Mouse (Mus musculus) testis, adult 2 months (tissue): ENCODE measurements around the gene Rcl1. TPM values are rescaled to one million over a fixed set of nuclear protein-coding genes. Genes with fewer than 3 reads are reported as not detected.

ENCODE experiments used
- H3K27ac ChIP-seq: fragments of 200-500 bp; 2 replicates; pipeline ENCODE4 v1.5.1; 2012; ENCODE audit warnings: low read depth, low read length; ENCODE audit not compliant: control insufficient read depth, insufficient read depth
- H3K27me3 ChIP-seq: fragments of 200-500 bp; 2 replicates; pipeline ENCODE4 v1.6.1; 2012; ENCODE audit warnings: mild to moderate bottlenecking, low read length, moderate library complexity; ENCODE audit not compliant: control insufficient read depth, insufficient read depth
- H3K36me3 ChIP-seq: fragments of 200-500 bp; 2 replicates; pipeline ENCODE4 v1.6.1; 2012; ENCODE audit warnings: mild to moderate bottlenecking, low read length; ENCODE audit not compliant: control insufficient read depth, insufficient read depth
- H3K4me1 ChIP-seq: fragments of 200-500 bp; 2 replicates; pipeline ENCODE4 v1.6.1; 2012; ENCODE audit warnings: low read length; ENCODE audit not compliant: control insufficient read depth, insufficient read depth
- H3K4me3 ChIP-seq: fragments of 200-500 bp; 2 replicates; pipeline ENCODE4 v1.5.1; 2012; ENCODE audit warnings: low read depth, mild to moderate bottlenecking, low read length, moderate library complexity, mixed read lengths; ENCODE audit not compliant: control insufficient read depth
- CTCF ChIP-seq: fragments of 200-500 bp; IDR thresholded peaks from 2 replicates; pipeline ENCODE4 v1.5.1; 2012; ENCODE audit warnings: low read depth, mild to moderate bottlenecking, inconsistent platforms, low read length, moderate library complexity; ENCODE audit not compliant: control insufficient read depth, insufficient read depth, insufficient replicate concordance
- POLR2A ChIP-seq: fragments of 200-500 bp; IDR thresholded peaks from 2 replicates; pipeline ENCODE4 v1.6.1; 2012; ENCODE audit warnings: low read depth, mild to moderate bottlenecking, inconsistent platforms, low read length, moderate library complexity; ENCODE audit not compliant: control insufficient read depth
- polyA plus RNA-seq: library from polyadenylated mRNA; depleted of rRNA; stranded (reverse); fragments of >200 nt; gene quantifications from 2 replicates; pipeline ENCODE4 v1.2.3, GENCODE M21; 2012

Gene Rcl1
- polyA plus RNA-seq, 1 experiment = 5.8 TPM

DNA sequence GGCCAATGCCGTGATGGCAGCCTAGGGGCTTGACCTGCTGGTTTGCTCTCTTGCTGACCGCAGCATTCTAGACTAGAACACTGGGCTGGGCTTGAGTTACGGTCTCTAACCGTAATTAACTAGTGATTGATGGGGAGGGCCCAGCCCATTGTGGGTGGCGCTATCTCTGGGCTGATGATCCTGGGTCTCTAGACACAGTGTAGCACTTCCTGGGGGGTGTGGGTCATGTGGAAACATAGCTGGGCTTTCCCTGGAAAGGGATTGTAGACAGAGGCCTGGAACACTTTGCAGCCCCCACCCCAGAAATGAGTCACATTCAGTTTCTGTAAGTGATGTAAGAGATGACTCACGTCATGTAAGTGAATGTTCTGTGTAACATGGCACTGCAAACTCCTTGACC lies 48.9 kb downstream of the Rcl1 start:
- H3K27ac ChIP-seq = no peak overlapping the region
- H3K36me3 ChIP-seq = no peaks in the 10 kb centered on the region
- H3K4me3 ChIP-seq = no peak overlapping the region
- H3K4me1 ChIP-seq = peaks cover 8% of the 10 kb centered on the region
- no peaks in the 10 kb centered on the region for H3K27me3 ChIP-seq
- TF ChIP-seq POLR2A (no peak), CTCF (no peak)

DNA sequence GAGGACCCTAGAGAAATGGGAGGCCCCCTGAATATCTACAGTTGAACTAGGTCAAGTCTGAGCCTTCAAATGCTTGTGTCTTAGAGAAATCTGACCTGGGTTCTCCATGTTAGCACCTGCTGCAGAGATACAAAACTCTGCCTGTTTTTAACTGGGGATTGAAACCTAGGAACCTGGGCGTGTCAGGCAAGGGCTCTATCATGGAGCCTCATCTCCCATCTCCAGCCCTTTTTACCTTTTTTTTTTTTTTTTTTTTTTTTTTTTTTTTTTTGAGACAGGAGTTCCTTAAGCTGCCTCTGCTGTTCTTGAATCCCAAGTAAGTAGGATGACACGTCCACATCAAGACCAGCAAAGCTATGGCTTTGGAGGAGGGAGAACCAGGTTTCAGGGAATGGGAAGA lies 50.3 kb downstream of the Rcl1 start:
- Histone ChIP-seq H3K27me3 (no peaks in the 10 kb centered on the region), H3K27ac (no peak overlapping the region), H3K36me3 (no peaks in the 10 kb centered on the region), H3K4me3 (no peak overlapping the region), H3K4me1 (peaks cover 8% of the 10 kb centered on the region)
- TF ChIP-seq CTCF = no peak
- no peak for TF ChIP-seq POLR2A

DNA sequence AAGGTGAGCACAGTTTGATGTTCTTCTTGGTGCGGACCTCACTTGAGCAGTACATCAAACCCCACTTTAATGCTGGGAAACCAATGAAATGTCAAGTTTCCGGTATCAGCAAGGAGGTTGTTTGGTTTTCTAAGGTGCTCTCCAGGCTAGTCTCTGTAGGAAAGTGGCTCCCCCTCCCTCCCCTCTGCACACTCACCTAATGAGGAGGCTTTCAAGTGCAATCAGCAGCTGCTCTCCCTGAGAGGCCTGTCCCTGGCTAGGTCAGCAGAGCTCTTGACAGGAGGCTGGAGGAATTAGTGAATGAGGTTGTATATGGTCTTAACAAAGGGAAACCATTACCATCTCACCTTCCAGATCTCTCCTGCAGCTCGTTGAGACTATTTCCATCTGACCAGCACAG lies 54.4 kb downstream of the Rcl1 start:
- Histone ChIP-seq H3K4me1 (no peaks in the 10 kb centered on the region; the same call in 1 of the 2 replicates), H3K4me3 (no peak overlapping the region), H3K36me3 (no peaks in the 10 kb centered on the region), H3K27ac (no peak overlapping the region), H3K27me3 (no peaks in the 10 kb centered on the region)
- no peak for TF ChIP-seq POLR2A
- TF ChIP-seq CTCF = no peak

DNA sequence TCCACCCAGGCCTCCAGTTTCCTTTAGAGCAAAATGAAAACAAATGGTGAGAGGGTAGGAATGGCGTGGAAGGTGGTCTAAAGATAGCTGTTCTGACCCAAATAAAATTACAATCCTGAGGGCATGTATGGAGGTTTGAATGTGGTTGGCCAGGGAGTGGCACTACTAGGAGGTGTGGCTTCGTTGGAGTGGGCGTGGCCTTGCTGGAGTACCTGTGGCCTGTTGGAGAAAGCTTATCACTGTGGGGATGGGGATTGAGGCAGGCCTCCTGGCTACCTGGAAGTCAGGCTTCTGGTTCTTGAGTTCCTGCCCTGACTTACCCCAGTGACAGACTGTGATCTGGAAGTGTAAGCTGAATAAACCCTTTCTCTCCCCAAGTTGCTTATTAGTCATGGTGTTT lies 55.2 kb downstream of the Rcl1 start:
- no peaks in the 10 kb centered on the region for H3K36me3 ChIP-seq
- H3K4me1 ChIP-seq = no peaks in the 10 kb centered on the region
- TF ChIP-seq CTCF (no peak), POLR2A (no peak)
- H3K27me3 ChIP-seq = no peaks in the 10 kb centered on the region
- H3K27ac ChIP-seq = no peak overlapping the region
- H3K4me3 ChIP-seq = no peak overlapping the region

DNA sequence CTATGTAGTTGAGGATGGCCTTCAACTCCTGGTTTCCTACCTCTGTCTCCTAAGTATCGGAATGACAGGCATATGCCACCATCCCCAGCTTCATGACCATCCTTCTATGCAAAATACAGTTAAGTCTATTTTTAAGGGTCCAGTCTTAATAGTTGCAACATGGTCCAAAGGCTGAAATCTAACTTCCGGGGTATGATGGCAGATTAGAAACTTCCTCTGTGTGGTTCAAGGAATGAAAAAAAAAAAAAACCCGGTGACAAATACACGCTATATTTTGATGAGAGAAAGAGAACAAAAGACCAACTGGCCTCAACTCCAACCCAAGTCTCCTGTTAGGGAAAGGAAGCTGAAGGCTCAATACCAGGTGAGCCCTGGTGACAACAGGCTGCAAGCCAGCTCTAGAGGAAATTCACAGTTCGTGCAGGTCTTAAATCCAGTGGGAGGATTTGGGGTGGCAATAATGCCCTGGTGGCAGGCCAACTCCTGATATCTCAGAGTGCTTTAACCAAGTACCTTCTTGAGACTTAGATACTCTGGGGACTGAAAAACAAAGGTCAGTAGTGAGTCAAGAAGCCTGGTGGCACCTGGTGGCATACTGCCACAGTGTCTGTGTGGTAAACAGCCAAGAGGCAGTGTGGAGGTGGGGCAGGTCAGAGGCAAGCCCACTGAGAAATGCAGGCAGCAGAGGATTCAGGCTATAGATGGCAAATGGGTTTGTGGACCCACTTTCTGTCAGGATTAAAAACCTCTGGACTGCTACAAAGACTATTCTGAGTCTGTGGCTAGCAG lies 56.7 kb downstream of the Rcl1 start:
- Histone ChIP-seq H3K36me3 (no peaks in the 10 kb centered on the region), H3K4me1 (no peaks in the 10 kb centered on the region), H3K27me3 (no peaks in the 10 kb centered on the region), H3K4me3 (no peak overlapping the region), H3K27ac (no peak overlapping the region)
- TF ChIP-seq CTCF (no peak), POLR2A (no peak)

DNA sequence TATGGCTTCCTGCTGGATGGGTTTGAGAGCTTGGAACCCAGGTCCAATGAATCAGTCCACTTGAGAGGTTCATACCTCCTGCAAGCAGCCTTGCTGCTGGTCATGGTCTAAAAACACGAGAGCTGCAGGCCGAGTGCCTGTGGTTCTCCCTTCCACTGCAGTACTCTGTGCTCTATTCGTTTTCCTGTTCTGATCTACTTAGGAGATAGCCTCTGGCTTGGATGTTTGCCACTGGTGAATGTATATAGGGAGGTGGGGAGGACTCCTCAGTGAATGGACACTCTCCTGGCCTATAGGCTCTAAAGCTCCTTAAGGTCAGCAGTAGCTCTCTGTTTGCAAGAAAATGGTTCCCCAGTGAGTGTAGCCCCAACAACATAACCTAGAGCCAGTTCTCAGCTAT lies 57.3 kb downstream of the Rcl1 start:
- Histone ChIP-seq H3K27ac (no peak overlapping the region), H3K4me1 (no peaks in the 10 kb centered on the region), H3K27me3 (no peaks in the 10 kb centered on the region), H3K4me3 (no peak overlapping the region), H3K36me3 (no peaks in the 10 kb centered on the region)
- no peak for TF ChIP-seq CTCF
- no peak for TF ChIP-seq POLR2A

DNA sequence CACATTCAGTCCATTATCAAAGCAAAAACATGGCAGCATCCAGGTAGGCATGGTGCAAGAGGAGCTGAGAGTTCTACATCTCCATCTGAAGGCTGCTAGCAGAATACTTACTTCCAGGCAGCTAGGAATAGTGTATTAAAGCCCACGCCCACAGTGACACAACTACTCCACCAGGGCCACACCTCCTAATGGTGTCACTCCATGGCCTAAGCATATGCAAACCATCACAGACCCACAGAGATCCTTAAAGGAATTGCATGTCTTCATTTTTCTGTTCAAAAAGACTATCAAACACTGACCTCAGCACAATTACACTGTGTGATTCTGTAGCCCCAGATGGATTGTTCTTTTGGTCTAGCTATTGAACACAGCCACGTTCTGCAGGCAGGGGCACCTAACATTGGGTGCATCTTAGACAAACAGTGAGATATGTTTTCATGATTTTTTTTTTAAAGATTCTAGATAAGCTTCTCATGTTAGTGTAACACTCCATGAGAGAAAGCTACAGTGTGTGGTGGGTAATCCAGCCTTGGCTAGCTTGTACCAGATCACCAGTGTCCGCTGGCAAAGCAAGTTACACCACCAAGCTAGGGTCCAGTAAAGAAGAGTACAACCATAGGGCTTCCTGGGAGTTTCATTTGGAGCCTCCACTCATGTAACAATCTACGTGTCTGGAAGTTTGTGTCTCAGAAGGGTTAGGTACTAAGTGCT lies 62.8 kb downstream of the Rcl1 start:
- Histone ChIP-seq H3K4me3 (no peak overlapping the region), H3K27ac (no peak overlapping the region), H3K36me3 (no peaks in the 10 kb centered on the region), H3K27me3 (no peaks in the 10 kb centered on the region), H3K4me1 (no peaks in the 10 kb centered on the region)
- TF ChIP-seq POLR2A (no peak), CTCF (no peak)
